8 mouse cellular contexts compared by ENCODE assay signal in genomic region chr2:35132662-35133055, GRCm38 (mm10). TPM values are rescaled to one million over a fixed set of nuclear protein-coding genes. Genes with fewer than 3 reads are reported as not detected.
DNase-seq lines count a peak whose midpoint lies in the region; ATAC-seq and TF ChIP-seq lines count a peak whose summit lies in the region.

No protein-coding gene starts in this region.

- H3K27ac ChIP-seq in heart, adult 2 months = peak overlapping the region; percentile 83
- no peak overlapping the region for H3K27ac ChIP-seq in ES-Bruce4 (ENCODE audit: insufficient read depth, low read length)
- no peak overlapping the region for H3K27ac ChIP-seq in forebrain, embryonic 16.5 days (ENCODE audit: low read length)
- H3K27ac ChIP-seq in midbrain, embryonic 10.5 days (replicated peaks) = peak overlapping the region; percentile 85

- H3K36me3 ChIP-seq in heart, adult 2 months (ENCODE audit: control insufficient read depth, insufficient read depth, low read length) = no peaks in the 10 kb centered on the region; the same call in 1 of the 2 replicates
- peaks cover 9% of the 10 kb centered on the region for H3K36me3 ChIP-seq in ES-Bruce4 (ENCODE audit: control insufficient read depth, insufficient read depth, low read length, poor library complexity, severe bottlenecking)
- peaks cover 2% of the 10 kb centered on the region; the same call in 1 of the 2 replicates for H3K36me3 ChIP-seq in forebrain, embryonic 16.5 days (ENCODE audit: control insufficient read depth, insufficient read depth)
- peaks cover 50% of the 10 kb centered on the region for H3K36me3 ChIP-seq in midbrain, embryonic 10.5 days

- no peaks in the 10 kb centered on the region for H3K79me2 ChIP-seq in heart, adult 2 months (replicated peaks; ENCODE audit: control insufficient read depth, insufficient read depth, low read length)

- TF ChIP-seq POLR2A in heart, adult 2 months (IDR thresholded peaks at IDR 0.05; ENCODE audit: insufficient read depth, low read depth, low read length) = no peak
- TF ChIP-seq POLR2A in ES-Bruce4 (IDR thresholded peaks at IDR 0.05; ENCODE audit: insufficient read depth, low read length) = no peak

- peak overlapping the region; percentile 50; the same call in 1 of the 2 replicates for H3K9ac ChIP-seq in heart, adult 2 months (ENCODE audit: low read depth, low read length)
- H3K9ac ChIP-seq in ES-Bruce4 (ENCODE audit: low read depth, poor library complexity, severe bottlenecking) = peak overlapping the region; percentile 15
- peak overlapping the region; percentile 42; the same call in 1 of the 2 replicates for H3K9ac ChIP-seq in forebrain, embryonic 16.5 days (replicated peaks; ENCODE audit: low read depth, low read length)

- no peaks in the 10 kb centered on the region for H3K9me3 ChIP-seq in ES-Bruce4 (replicated peaks; ENCODE audit: control insufficient read depth, insufficient read depth, low read length, poor library complexity, severe bottlenecking)
- H3K9me3 ChIP-seq in forebrain, embryonic 16.5 days (ENCODE audit: control insufficient read depth, low read length) = no peaks in the 10 kb centered on the region
- H3K9me3 ChIP-seq in midbrain, embryonic 10.5 days (replicated peaks) = no peaks in the 10 kb centered on the region

- 7% methylated on average over 5 of the region's 5 CpGs for WGBS in heart, adult 2 months
- WGBS in forebrain, embryonic 16.5 days = 6% methylated on average over 5 of the region's 5 CpGs
- WGBS in midbrain, embryonic 10.5 days = 12% methylated on average over 5 of the region's 5 CpGs

- H3K27me3 ChIP-seq in heart, adult 2 months (ENCODE audit: control insufficient read depth, insufficient read depth, low read length) = no peaks in the 10 kb centered on the region
- H3K27me3 ChIP-seq in ES-Bruce4 (ENCODE audit: control insufficient read depth, insufficient read depth, low read length, poor library complexity, severe bottlenecking) = no peaks in the 10 kb centered on the region
- H3K27me3 ChIP-seq in forebrain, embryonic 16.5 days (replicated peaks; ENCODE audit: control insufficient read depth, insufficient read depth, low read length) = no peaks in the 10 kb centered on the region
- no peaks in the 10 kb centered on the region for H3K27me3 ChIP-seq in midbrain, embryonic 10.5 days (ENCODE audit: low read depth, poor library complexity, severe bottlenecking)

- TF ChIP-seq EP300 in heart, adult 2 months (IDR thresholded peaks at IDR 0.05; ENCODE audit: insufficient read depth, low read depth, low read length) = no peak
- no peak for TF ChIP-seq EP300 in ES-Bruce4 (IDR thresholded peaks at IDR 0.05; ENCODE audit: insufficient read depth, low read depth, low read length)

- H3K4me1 ChIP-seq in heart, adult 2 months (ENCODE audit: control insufficient read depth, insufficient read depth, low read length) = peaks cover 4% of the 10 kb centered on the region
- no peaks in the 10 kb centered on the region for H3K4me1 ChIP-seq in ES-Bruce4 (ENCODE audit: control insufficient read depth, insufficient read depth, low read length)
- peaks cover 12% of the 10 kb centered on the region for H3K4me1 ChIP-seq in forebrain, embryonic 16.5 days (replicated peaks; ENCODE audit: control insufficient read depth, insufficient read depth, low read length)
- H3K4me1 ChIP-seq in midbrain, embryonic 10.5 days = peaks cover 19% of the 10 kb centered on the region

- H3K4me3 ChIP-seq in heart, adult 2 months = peak overlapping the region; percentile 58
- peak overlapping the region; percentile 65 for H3K4me3 ChIP-seq in ES-Bruce4 (ENCODE audit: low read depth, low read length)
- peak overlapping the region; percentile 51 for H3K4me3 ChIP-seq in forebrain, embryonic 16.5 days (replicated peaks; ENCODE audit: low read length)
- peak overlapping the region; percentile 57 for H3K4me3 ChIP-seq in midbrain, embryonic 10.5 days

- H3K4me2 ChIP-seq in forebrain, embryonic 16.5 days (ENCODE audit: low read length) = peak overlapping the region; percentile 56

- DNase-seq in heart, adult 2 months = no peak
- DNase-seq in heart, postnatal 14 days = no peak
- DNase-seq in midbrain, embryonic 10.5 days (ENCODE audit: low spot score) = no peak
- DNase-seq in B cell, adult 2 months = no peak
- DNase-seq in urinary bladder, postnatal 36 days (ENCODE audit: low spot score in 2 of 2) = no peak
- no peak for DNase-seq in gastrocnemius, postnatal 14 days

- no peak for ATAC-seq in forebrain, embryonic 16.5 days

- intact Hi-C loops in heart, adult 2 months (cut with DNase I) = loop anchor here (1.0 kb wide), 1 partner anchor 23 kb away; the partner anchor contains the start of gene Cntrl
- intact Hi-C loops in heart, postnatal 14 days (cut with DNase I) = loop anchor here (5.0 kb wide), 1 partner anchor 65 kb away; no protein-coding TSS in a partner anchor
- intact Hi-C loops in gastrocnemius, postnatal 14 days (cut with DNase I; ENCODE audit: low total_unique reads) = no loop called here

- no peak for TF ChIP-seq CTCF in heart, adult 2 months (IDR thresholded peaks at IDR 0.05)
- no peak for TF ChIP-seq CTCF in ES-Bruce4 (IDR thresholded peaks at IDR 0.05; ENCODE audit: low read depth, low read length)

RNA-seq across cellular contexts. Expression of gene Cntrl, which starts 23.4 kb away (rescaled TPM):
- 1 to 10 TPM; 5.0 to 5.3 TPM for total RNA-seq in heart, adult 2 months (2021)
- 6.5 and 8.1 TPM in 2 replicates for polyA plus RNA-seq in heart, adult 2 months (2012; rRNA removed)
- total RNA-seq in heart, postnatal 14 days (2021) = 1 to 10 TPM; 8.7 to 9.2 TPM
- polyA plus RNA-seq in ES-Bruce4 (2011; ENCODE audit: insufficient read depth, insufficient read length, low read depth, missing spikeins) = 48.2 and 49.0 TPM in 2 replicates
- polyA plus RNA-seq in forebrain, embryonic 16.5 days (2015; fragmentation: Nextera tagmentation; extraction: Ambion mirVana) = 16.3 and 17.2 TPM in 2 replicates
- polyA plus RNA-seq in midbrain, embryonic 10.5 days (2016; fragmentation: Nextera tagmentation; extraction: Ambion mirVana) = 26.7 and 33.5 TPM in 2 replicates
- total RNA-seq in gastrocnemius, postnatal 14 days (2021) = 1 to 10 TPM; 6.4 TPM

RNA-seq across cellular contexts. Expression of gene AI182371, which starts 31.3 kb away (rescaled TPM):
- total RNA-seq in heart, adult 2 months (2021) = not detected
- polyA plus RNA-seq in heart, adult 2 months (2012; rRNA removed) = 0.14 and 0.35 TPM in 2 replicates
- under 1 TPM; 0.12 to 0.22 TPM for total RNA-seq in heart, postnatal 14 days (2021)
- polyA plus RNA-seq in ES-Bruce4 (2011; ENCODE audit: insufficient read depth, insufficient read length, low read depth, missing spikeins) = 0.93 and 1.3 TPM in 2 replicates
- 0.38 TPM in 1 of 2 replicates, not detected in the other for polyA plus RNA-seq in forebrain, embryonic 16.5 days (2015; fragmentation: Nextera tagmentation; extraction: Ambion mirVana)
- 0.16 and 0.34 TPM in 2 replicates for polyA plus RNA-seq in midbrain, embryonic 10.5 days (2016; fragmentation: Nextera tagmentation; extraction: Ambion mirVana)
- total RNA-seq in gastrocnemius, postnatal 14 days (2021) = under 1 TPM; 0.14 to 0.29 TPM

Comparison
In these comparisons a context has a peak if more than half of its experiments do, and no peak if none do; other contexts are left out.
1. H3K27ac ChIP-seq: peak in heart, adult 2 months (single experiment) and midbrain, embryonic 10.5 days (single experiment); none in ES-Bruce4 (single experiment) and forebrain, embryonic 16.5 days (single experiment).
2. Peak in every context shown above with its lines, with median percentiles within 50 percentile points of each other: H3K4me3 ChIP-seq and H3K9ac ChIP-seq.